Mouse (Mus musculus) heart, postnatal 36 days (tissue): ENCODE data around the gene Flywch2. TPM values are rescaled to one million over a fixed set of nuclear protein-coding genes. Genes with fewer than 3 reads are reported as not detected.
A peak's percentile ranks its signal among the peaks of the same experiment; 100 is the strongest.

Source experiments
- DNase-seq, 2 experiments: peaks; one replicate each; pipeline ENCODE4 v3.0.0; 2021 to 2022
- intact Hi-C: fragments of 180-260 bp; cut with DNase I; formaldehyde crosslinking; loops from one replicate; pipeline ENCODE4 v1.15.1; 2025
- total RNA-seq, 2 experiments: library from RNA; stranded (reverse); gene quantifications; 2 replicates each; pipeline ENCODE4 v1.2.3; 2021

The Flywch2 gene
- total RNA-seq, 2 experiments from 2014 or later = 0.78 to 0.81 TPM

GRCm38 (mm10) chr17:23755689-23756088 lies 30.2 kb downstream of the Flywch2 start:
- DNase-seq = no peak
- intact Hi-C loops = no loop called here

GRCm38 (mm10) chr17:23749400-23750191 lies 36.3 kb downstream of the Flywch2 start:
- DNase-seq = no peak
- intact Hi-C loops = loop anchor here (1.0 to 5.0 kb wide), 6 partner anchors 21 to 211 kb away; partner anchors contain the start of genes Elob and Flywch1

- intact Hi-C loops = loop anchor here (1.0 to 5.0 kb wide), 4 partner anchors 78 to 212 kb away; partner anchors contain the start of gene Elob
- DNase-seq = peak; percentile 73 to 80
Measured at GRCm38 (mm10) chr17:23748631-23749391, 37.1 kb downstream of the Flywch2 start.

- DNase-seq = no peak
- intact Hi-C loops = loop anchor here (2.0 to 5.0 kb wide), 3 partner anchors 79 to 213 kb away; partner anchors contain the start of gene Elob
Measured at GRCm38 (mm10) chr17:23748026-23748425, 37.9 kb downstream of the Flywch2 start.

- intact Hi-C loops = loop anchor here (5.0 kb wide), 1 partner anchor 80 kb away; the partner anchor contains the start of gene Elob
- DNase-seq = no peak
Measured at GRCm38 (mm10) chr17:23747471-23747870, 38.4 kb downstream of the Flywch2 start.

- intact Hi-C loops = loop anchor here (5.0 kb wide), 1 partner anchor 81 kb away; the partner anchor contains the start of gene Elob
Measured at GRCm38 (mm10) chr17:23746767-23747166, 39.1 kb downstream of the Flywch2 start.

GRCm38 (mm10) chr17:23746311-23746710 lies 39.6 kb downstream of the Flywch2 start:
- intact Hi-C loops = loop anchor here (5.0 kb wide), 1 partner anchor 81 kb away; the partner anchor contains the start of gene Elob
- no peak for DNase-seq

More at GRCm38 (mm10) chr17:23746767-23747166, 39.1 kb downstream of the Flywch2 start:
- DNase-seq = no peak

GRCm38 (mm10) chr17:23745301-23746251 lies 40.3 kb downstream of the Flywch2 start, which contains the start of gene Kremen2:
TSS of gene Kremen2 (minus strand) at chr17:23745833.
- DNase-seq = no peak

GRCm38 (mm10) chr17:23744651-23745050 lies 41.2 kb downstream of the Flywch2 start:
- no peak for DNase-seq
- intact Hi-C loops = loop anchor here (5.0 kb wide), 1 partner anchor 83 kb away; the partner anchor contains the start of gene Elob

More at GRCm38 (mm10) chr17:23745301-23746251, 40.3 kb downstream of the Flywch2 start, which contains the start of gene Kremen2:
- intact Hi-C loops = loop anchor here (5.0 kb wide), 1 partner anchor 82 kb away; the partner anchor contains the start of gene Elob

- no peak for DNase-seq
- intact Hi-C loops = no loop called here
Measured at GRCm38 (mm10) chr17:23744076-23744475, 41.8 kb downstream of the Flywch2 start.

- intact Hi-C loops = no loop called here
- DNase-seq = no peak
Measured at GRCm38 (mm10) chr17:23742941-23743340, 42.9 kb downstream of the Flywch2 start.

- intact Hi-C loops = no loop called here
- peak; percentile 23 to 35 for DNase-seq
Measured at GRCm38 (mm10) chr17:23742210-23742793, 43.6 kb downstream of the Flywch2 start.

GRCm38 (mm10) chr17:23741359-23742209 lies 44.3 kb downstream of the Flywch2 start:
- DNase-seq = no peak
- intact Hi-C loops = no loop called here

- intact Hi-C loops = loop anchor here (1.0 kb wide), 1 partner anchor 14 kb away; the partner anchor contains the start of gene Pkmyt1
- no peak for DNase-seq
Measured at GRCm38 (mm10) chr17:23740598-23741021, 45.3 kb downstream of the Flywch2 start, which contains the start of gene Paqr4. TSS of gene Paqr4 (minus strand) at chr17:23740867.

GRCm38 (mm10) chr17:23740136-23740584 lies 45.7 kb downstream of the Flywch2 start:
- intact Hi-C loops = loop anchor here (1.0 kb wide), 1 partner anchor 14 kb away; the partner anchor contains the start of gene Pkmyt1
- peak; percentile 86 to 92 for DNase-seq

- DNase-seq = no peak
- intact Hi-C loops = loop anchor here (1.0 kb wide), 1 partner anchor 13 kb away; the partner anchor contains the start of gene Pkmyt1
Measured at GRCm38 (mm10) chr17:23739202-23740135, 46.4 kb downstream of the Flywch2 start.

- DNase-seq = no peak
- intact Hi-C loops = no loop called here
Measured at GRCm38 (mm10) chr17:23738836-23739201, 47.1 kb downstream of the Flywch2 start.
